Mouse (Mus musculus) liver, embryonic 12.5 days (tissue): ENCODE measurements around the gene Ttc6. TPM values are rescaled to one million over a fixed set of nuclear protein-coding genes. Genes with fewer than 3 reads are reported as not detected.
A peak's percentile ranks its signal among the peaks of the same experiment; 100 is the strongest.

ENCODE experiments used
- ATAC-seq: fragments of 200-750 bp; cut with Nextera tagmentation; 2 replicates; pipeline ENCODE4 v1.8.0; 2017; ENCODE audit warnings: moderate number of reproducible peaks, mild to moderate bottlenecking, moderate library complexity
- H3K27ac ChIP-seq: fragments of 300-500 bp; sonication (generic); 2 replicates; pipeline ENCODE4 v1.5.1; 2016; ENCODE audit warnings: mild to moderate bottlenecking
- H3K27me3 ChIP-seq: fragments of 300-500 bp; sonication (generic); replicated peaks from 2 replicates; pipeline ENCODE4 v1.6.1; 2016; ENCODE audit warnings: mild to moderate bottlenecking, moderate library complexity
- H3K36me3 ChIP-seq: fragments of 300-500 bp; sonication (generic); 2 replicates; pipeline ENCODE4 v1.6.1; 2016; ENCODE audit warnings: mild to moderate bottlenecking, moderate library complexity
- H3K4me1 ChIP-seq: fragments of 300-500 bp; sonication (generic); 2 replicates; pipeline ENCODE4 v1.6.1; 2016
- H3K4me2 ChIP-seq: fragments of 300-500 bp; sonication (generic); 2 replicates; pipeline ENCODE4 v1.6.1; 2016; ENCODE audit warnings: mild to moderate bottlenecking, moderate library complexity
- H3K4me3 ChIP-seq: fragments of 300-500 bp; sonication (generic); 2 replicates; pipeline ENCODE4 v1.5.1; 2016; ENCODE audit warnings: mild to moderate bottlenecking, moderate library complexity
- H3K9ac ChIP-seq: fragments of 300-500 bp; sonication (generic); 2 replicates; pipeline ENCODE4 v1.6.1; 2016; ENCODE audit warnings: mild to moderate bottlenecking, moderate library complexity
- H3K9me3 ChIP-seq: fragments of 300-500 bp; sonication (generic); replicated peaks from 2 replicates; pipeline ENCODE4 v1.6.1; 2016; ENCODE audit warnings: mild to moderate bottlenecking, moderate library complexity
- WGBS: fragments of 180-500 bp; shearing (Covaris S2); methylation state at CpG from one replicate; pipeline ENCODE4 v1.1.7; 2016; ENCODE audit not compliant: insufficient replicate concordance; 5-methylcytosine and 5-hydroxymethylcytosine counted together
- polyA plus RNA-seq: library from polyadenylated mRNA; unstranded; fragments of >200 nt; fragmentation: Nextera tagmentation; extraction: Ambion mirVana; gene quantifications from 2 replicates; pipeline ENCODE4 v1.2.1, GENCODE M21; 2016

The Ttc6 gene
- polyA plus RNA-seq, 1 experiment from 2014 or later: 0.08 TPM

DNA sequence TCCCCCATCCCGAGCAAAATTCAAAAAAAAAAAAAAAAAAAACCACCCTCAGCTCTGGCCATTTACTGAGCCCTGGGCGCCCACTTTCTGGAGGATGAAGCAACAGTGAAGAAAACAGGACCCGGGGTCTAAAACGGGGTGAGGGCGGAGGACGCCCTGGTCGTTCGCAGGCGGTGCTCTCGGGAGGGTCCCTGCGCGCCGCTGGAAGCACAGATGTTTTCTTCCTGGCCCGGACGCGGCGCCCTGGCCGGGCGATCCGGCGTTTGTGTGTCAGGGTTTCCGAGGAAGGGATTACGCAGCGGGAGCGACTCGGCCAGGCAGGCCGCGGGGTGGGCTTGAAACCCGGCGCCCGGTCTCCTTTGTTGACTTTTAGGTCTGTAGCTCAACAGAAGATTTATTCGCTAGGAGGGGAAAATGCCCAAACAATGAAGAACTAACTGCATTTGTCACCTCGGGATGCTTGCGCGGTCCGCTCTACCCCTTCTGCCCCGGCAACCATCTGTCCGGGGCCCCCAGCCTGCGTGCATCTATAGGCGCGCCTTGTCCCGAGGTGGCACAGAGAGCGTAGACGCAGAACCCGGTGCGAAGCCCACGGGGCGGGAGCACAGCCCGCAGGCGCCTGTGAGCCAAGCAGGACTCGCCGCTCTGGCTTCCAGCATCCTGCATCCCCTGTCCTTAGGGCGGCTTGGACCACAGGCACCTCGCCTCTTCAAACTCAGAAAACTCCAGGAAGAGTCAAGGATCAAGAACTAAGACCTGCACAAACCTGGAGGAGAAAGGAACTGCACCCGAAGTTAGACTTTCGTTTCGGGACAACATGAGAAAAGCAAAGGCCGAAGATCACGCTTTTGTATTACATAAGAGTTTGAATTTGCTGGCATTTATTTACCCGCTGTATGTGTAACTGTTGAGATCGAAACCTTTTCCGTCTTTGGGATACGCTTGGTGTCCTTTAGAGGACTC is 25.0 kb upstream of the Ttc6 start:
- Histone ChIP-seq H3K27ac (peak overlapping the region; percentile 52), H3K4me1 (peaks cover 7% of the 10 kb centered on the region), H3K4me2 (peak overlapping the region; percentile 45), H3K9ac (peak overlapping the region; percentile 27; the same call in 1 of the 2 replicates), H3K36me3 (no peaks in the 10 kb centered on the region), H3K9me3 (no peaks in the 10 kb centered on the region), H3K27me3 (peaks cover 91% of the 10 kb centered on the region), H3K4me3 (peak overlapping the region; percentile 34)
- ATAC-seq: no peak
- WGBS: 2% methylated on average over 63 of the region's 63 CpGs

DNA sequence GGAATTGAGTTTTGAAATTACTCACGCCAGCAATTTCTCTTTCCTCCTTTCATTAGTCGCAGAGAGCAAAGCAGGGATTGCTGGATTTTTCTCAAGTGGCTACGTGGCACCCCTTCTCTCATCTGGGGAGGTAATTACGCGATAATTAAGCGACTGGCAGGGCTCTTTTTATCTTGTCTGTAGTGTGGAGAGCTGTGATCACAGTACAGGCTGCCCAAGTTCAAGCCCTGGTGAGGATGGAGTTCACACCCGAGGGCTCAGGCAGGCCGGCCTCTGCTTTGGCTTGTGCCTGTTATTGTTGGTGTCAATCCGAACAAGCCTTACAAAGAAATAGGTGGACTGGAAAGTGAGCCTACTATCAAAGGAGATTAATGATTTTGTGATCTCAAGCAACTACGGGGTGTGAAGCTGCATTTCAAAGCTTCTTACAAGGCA is 24.3 kb upstream of the Ttc6 start:
- Histone ChIP-seq H3K27ac (peak overlapping the region; percentile 52; the same call in 1 of the 2 replicates), H3K4me3 (peak overlapping the region; percentile 34), H3K4me2 (peak overlapping the region; percentile 45), H3K9me3 (no peaks in the 10 kb centered on the region), H3K4me1 (peaks cover 7% of the 10 kb centered on the region), H3K27me3 (peaks cover 91% of the 10 kb centered on the region), H3K36me3 (no peaks in the 10 kb centered on the region), H3K9ac (no peak overlapping the region)
- 2% methylated on average over 10 of the region's 10 CpGs for WGBS
- no peak for ATAC-seq

DNA sequence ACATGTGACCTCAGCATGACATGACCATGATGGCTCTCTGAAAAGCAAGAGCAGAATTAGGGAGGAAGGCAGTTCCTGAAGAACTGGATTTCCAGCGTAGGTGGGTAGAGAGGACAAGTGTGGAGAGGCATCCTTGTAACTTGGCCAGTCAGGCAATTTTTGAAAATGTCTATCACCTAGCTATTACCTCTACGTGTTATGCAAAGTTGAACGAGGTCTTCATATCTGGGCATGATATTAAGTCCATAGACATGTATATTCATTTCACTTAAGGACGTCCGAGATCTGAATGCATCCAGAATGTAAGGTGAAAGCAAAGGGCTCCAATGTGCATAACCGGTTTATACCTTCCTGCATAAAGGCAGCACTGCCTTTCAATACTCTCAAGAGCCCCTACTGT is 22.8 kb upstream of the Ttc6 start:
- no peak overlapping the region for H3K9ac ChIP-seq
- H3K9me3 ChIP-seq: no peaks in the 10 kb centered on the region
- no peaks in the 10 kb centered on the region for H3K36me3 ChIP-seq
- H3K27ac ChIP-seq: no peak overlapping the region
- H3K27me3 ChIP-seq: peaks cover 91% of the 10 kb centered on the region
- H3K4me1 ChIP-seq: peaks cover 15% of the 10 kb centered on the region
- H3K4me2 ChIP-seq: no peak overlapping the region
- no peak overlapping the region for H3K4me3 ChIP-seq
- WGBS: 11% methylated on average over 6 of the region's 6 CpGs
- no peak for ATAC-seq

DNA sequence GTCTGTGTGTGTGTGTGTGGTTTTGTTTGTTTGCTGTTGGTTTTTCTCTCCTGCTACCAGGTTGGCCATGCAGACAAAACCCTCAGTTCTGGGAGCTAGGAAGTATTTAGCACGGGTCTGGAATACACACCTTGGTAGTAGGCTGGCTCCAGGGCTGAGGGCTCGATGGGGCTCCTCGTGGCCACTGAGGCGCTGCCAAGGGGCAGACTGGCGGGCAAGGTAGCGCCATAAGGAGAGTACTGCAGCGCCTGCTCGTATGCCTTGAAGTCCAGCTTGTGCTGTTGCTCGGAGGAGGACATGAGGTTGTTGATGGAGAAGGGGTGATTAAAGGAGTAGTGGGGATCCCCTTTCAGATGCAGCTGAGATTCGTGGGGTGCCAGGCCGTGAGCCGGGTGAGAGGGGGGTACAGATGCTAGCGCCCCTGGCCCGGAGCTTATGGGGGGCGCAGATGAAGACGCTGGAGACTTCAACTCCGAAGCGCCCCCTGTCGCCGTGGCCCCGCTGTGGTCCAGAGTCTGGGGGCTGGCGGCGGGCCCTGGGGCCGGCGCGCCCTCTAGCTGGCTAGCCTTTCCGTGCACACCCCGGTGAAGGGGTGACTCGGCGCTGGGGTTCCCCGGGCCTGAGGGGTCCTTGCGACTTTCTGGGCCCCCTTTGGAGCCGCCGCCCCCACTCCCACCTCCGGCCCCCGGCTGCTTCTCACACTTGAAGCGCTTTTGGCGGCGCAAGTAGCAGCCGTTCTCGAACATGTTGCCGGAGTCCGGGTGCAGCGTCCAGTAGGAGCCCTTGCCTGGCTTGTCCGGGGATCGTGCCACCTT is 21.8 kb upstream of the Ttc6 start:
- Histone ChIP-seq H3K4me3 (peak overlapping the region; percentile 30; the same call in 1 of the 2 replicates), H3K9ac (no peak overlapping the region), H3K9me3 (no peaks in the 10 kb centered on the region), H3K4me1 (peaks cover 24% of the 10 kb centered on the region), H3K36me3 (no peaks in the 10 kb centered on the region), H3K27ac (no peak overlapping the region), H3K4me2 (peak overlapping the region; percentile 43), H3K27me3 (peaks cover 91% of the 10 kb centered on the region)
- no peak for ATAC-seq
- WGBS: 8% methylated on average over 46 of the region's 46 CpGs

DNA sequence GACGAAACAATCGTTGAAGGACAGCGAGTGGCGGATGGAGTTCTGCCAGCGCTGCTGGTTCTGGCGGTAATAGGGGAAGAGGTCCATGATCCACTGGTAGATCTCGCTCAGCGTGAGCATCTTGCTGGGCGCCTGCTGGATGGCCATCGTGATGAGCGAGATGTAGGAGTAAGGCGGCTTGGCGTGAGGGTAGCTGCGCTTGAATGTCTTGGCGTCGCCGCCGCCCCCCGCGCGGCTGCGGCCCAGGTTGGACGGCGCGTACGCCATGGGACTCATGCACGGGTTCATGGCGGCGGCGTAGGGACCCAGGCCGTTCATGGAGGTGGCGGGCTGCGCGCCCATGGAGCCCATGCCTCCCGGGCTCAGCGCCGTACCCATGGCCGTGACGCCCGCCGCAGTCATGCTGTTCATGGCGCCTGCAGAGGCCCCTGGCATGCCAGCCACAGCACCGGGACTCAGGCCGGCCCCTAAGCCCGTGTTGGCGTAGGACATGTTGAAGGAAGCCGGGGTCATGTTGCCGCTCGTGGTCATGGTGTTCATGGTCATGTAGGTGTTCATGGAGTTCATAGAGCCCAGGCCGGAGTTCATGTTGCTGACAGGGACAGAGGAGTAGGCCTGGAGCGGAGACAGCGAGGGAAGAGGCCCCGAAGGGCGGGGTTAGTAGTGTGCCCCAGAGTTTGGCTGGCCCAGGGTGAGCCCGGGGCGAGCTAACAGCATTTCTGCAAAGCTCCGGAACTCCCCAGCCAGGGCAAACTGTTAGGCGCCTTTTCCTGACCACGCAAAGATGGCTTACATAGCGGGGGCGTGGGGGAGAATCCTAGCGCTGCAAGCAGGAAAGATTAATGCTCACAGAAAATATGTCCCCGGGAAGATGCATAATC is 20.9 kb upstream of the Ttc6 start:
- Histone ChIP-seq H3K4me2 (peak overlapping the region; percentile 43), H3K9ac (peak overlapping the region; percentile 27; the same call in 1 of the 2 replicates), H3K27me3 (peaks cover 95% of the 10 kb centered on the region), H3K9me3 (no peaks in the 10 kb centered on the region), H3K36me3 (no peaks in the 10 kb centered on the region), H3K27ac (no peak overlapping the region), H3K4me1 (peaks cover 24% of the 10 kb centered on the region), H3K4me3 (peak overlapping the region; percentile 30)
- 4% methylated on average over 63 of the region's 63 CpGs for WGBS
- no peak for ATAC-seq

DNA sequence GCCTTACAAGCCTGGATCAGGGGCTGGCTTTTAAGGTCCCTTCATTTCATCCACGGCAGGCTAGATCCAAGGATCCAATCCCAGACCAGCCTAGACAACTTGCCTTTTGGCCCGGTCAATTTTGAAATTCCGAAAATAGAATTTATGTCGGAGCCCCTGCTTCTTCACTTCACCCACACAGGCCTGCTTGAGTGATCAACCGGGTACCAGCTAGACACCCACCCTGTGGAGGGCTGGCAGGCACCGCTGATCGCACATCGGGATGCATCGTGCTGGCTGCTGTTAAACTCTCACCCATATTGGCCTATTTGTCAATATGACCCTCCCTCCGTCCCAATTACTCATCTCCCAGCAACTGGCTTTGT is 20.3 kb upstream of the Ttc6 start:
- Histone ChIP-seq H3K4me3 (peak overlapping the region; percentile 30; the same call in 1 of the 2 replicates), H3K9me3 (no peaks in the 10 kb centered on the region), H3K27me3 (peaks cover 95% of the 10 kb centered on the region), H3K9ac (no peak overlapping the region), H3K27ac (no peak overlapping the region), H3K4me2 (peak overlapping the region; percentile 43), H3K36me3 (no peaks in the 10 kb centered on the region), H3K4me1 (peaks cover 24% of the 10 kb centered on the region)
- no peak for ATAC-seq
- WGBS: 7% methylated on average over 10 of the region's 10 CpGs

DNA sequence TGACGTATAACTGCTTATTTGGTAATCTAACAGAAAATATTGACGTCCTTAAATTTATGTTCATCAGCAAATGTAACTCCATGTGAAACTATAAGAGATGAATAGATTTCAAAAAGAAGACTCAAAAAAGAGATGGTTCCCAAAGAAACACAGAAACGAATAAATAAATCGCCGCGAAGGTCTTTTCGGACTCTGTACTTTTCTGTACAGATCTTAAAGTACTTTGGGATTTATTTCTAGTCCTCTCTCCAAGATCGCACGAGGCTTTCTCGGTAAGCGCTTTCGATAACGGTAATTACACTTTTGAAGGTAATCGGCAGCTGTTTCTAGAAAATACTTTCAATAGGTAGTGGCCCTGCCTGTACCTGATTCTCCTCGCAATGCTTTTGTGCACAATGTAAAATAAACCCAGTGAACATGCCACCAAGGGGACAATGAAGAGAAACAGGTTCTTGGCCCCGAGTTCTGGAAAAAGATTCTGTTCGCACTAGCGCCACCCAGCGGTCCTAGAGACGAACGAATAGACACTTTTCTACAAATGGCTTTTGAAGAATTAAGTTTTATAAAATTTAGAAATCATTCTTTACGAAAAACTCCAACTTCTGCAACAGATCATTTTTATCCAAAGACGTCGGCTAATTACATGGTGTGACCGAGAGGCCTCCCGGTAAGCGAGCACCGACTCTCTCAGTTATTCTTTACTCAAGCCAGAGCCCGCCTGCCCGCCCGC is 19.1 kb upstream of the Ttc6 start:
- H3K4me1 ChIP-seq: peaks cover 24% of the 10 kb centered on the region
- peak overlapping the region; percentile 70 for H3K4me2 ChIP-seq
- no peaks in the 10 kb centered on the region for H3K36me3 ChIP-seq
- no peak for ATAC-seq
- H3K27ac ChIP-seq: peak overlapping the region; percentile 1; the same call in 1 of the 2 replicates
- peak overlapping the region; percentile 62; the same call in 1 of the 2 replicates for H3K9ac ChIP-seq
- H3K4me3 ChIP-seq: peak overlapping the region; percentile 51
- 3% methylated on average over 31 of the region's 31 CpGs for WGBS
- H3K27me3 ChIP-seq: peaks cover 95% of the 10 kb centered on the region
- H3K9me3 ChIP-seq: no peaks in the 10 kb centered on the region

DNA sequence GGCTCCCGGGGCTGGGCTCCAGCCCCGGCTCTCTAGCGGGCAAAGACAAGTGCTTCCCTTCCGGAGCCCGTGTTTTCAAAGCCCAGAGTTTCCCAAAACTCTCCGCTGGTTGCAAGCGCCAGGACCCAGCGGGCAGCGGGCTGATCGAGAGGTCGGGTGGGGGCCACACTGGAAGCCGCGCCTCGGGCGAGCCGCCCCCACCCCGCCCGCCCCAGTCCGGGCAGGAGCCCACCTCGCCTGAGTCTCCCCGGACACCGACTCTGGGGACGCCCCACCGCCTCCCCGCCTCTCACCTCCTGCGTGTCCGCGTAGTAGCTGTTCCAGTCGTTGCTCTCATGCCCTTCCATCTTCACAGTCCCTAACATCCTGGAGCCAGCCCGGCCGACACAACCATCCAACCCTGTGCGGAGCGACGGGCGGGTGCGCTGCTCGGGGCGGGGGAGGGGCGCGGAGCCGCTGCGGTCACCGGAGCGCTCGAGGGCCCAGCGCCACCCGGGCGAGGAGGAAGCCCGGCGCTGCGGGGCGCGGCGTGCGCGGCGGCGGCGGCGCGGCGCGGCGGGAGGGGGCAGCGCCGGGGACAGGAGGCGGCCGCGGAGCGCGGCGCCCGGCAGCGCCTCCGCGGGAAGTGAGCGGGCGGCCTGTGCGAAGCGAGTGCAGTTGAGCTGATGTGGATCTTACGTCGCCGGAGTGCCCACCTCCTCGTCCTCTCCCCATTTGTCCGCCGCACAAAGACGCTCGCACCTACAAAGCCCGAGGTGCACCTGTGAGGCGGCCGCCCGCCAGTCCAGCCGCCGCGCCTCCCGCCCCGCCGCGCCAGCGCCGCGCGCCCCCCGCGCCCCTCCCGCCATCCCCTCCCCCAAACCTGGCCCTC is 18.3 kb upstream of the Ttc6 start:
- H3K4me2 ChIP-seq: peak overlapping the region; percentile 70
- peaks cover 100% of the 10 kb centered on the region for H3K27me3 ChIP-seq
- peak; percentile 47 for ATAC-seq
- peak overlapping the region; percentile 1; the same call in 1 of the 2 replicates for H3K27ac ChIP-seq
- WGBS: under 1% methylated on average over 95 of the region's 106 CpGs
- H3K4me3 ChIP-seq: peak overlapping the region; percentile 51
- H3K36me3 ChIP-seq: no peaks in the 10 kb centered on the region
- H3K9ac ChIP-seq: peak overlapping the region; percentile 62; the same call in 1 of the 2 replicates
- no peaks in the 10 kb centered on the region for H3K9me3 ChIP-seq
- H3K4me1 ChIP-seq: peaks cover 24% of the 10 kb centered on the region

DNA sequence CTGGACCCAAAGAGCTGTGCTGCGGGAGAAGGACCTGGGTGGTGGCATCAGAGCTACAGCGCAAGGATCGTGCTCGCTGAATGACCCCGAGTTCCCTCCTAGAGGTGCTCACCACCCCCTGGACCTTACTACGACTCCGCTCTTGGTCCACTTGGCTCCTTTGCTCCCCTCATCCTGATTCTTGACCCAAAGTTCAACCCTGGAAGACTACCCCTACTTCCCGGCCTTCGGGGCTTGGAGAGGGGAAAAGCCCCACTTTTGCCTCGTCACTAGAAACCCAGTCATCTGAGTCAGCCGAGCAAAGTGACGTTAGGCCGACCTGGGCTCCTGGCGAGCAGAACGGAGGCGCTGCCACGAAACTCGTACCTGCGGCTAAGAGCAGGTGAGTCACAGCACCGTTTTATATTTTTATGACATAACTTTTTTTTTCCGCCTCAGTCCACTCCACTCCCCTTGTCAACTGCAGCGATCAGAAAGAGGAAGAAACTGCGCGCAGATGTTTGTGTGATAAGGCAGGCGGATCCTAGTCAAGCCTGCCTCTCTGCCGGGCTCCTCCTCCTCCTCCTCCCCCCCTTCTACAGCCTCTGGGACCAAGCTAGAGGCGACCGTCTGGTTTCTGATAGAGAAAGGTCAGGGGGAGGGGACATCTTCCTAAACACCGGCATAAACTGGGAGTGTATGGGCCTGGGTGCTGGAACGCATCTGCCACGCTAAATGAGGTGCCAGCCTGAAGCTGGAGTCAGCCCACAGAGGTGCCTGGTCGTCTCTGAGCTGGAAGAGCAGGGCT is 17.3 kb upstream of the Ttc6 start, which contains the start of gene Foxa1:
Gene Foxa1 (minus strand): TSS at position 502 of the 787 bp plus-strand sequence.
- Histone ChIP-seq H3K9me3 (no peaks in the 10 kb centered on the region), H3K4me3 (peak within 1 kb of the TSS; percentile 51), H3K4me1 (peaks cover 24% of the 10 kb centered on the region), H3K4me2 (peak within 1 kb of the TSS; percentile 70), H3K9ac (peak within 1 kb of the TSS; percentile 22; the same call in 1 of the 2 replicates), H3K36me3 (no peaks in the 10 kb centered on the region), H3K27ac (no peak within 1 kb of the TSS; the same call in 1 of the 2 replicates), H3K27me3 (peaks cover 100% of the 10 kb centered on the region)
- WGBS: 2% methylated on average over 30 of the region's 32 CpGs
- ATAC-seq: peak; percentile 30; the same call in 1 of the 2 replicates
